Mouse (Mus musculus) E14TG2a.4 (cell line): ENCODE data around the gene Aunip.

Experiments
- H3K27me3 ChIP-seq: 2 replicates; pipeline ENCODE4 v1.6.1; 2014; ENCODE audit warnings: low read length, control low read depth; ENCODE audit not compliant: insufficient read depth
- H3K36me3 ChIP-seq: 2 replicates; pipeline ENCODE4 v1.6.1; 2014; ENCODE audit warnings: low read length, control low read depth; ENCODE audit not compliant: insufficient read depth
- H3K4me1 ChIP-seq: replicated peaks from 2 replicates; pipeline ENCODE4 v1.6.1; 2014; ENCODE audit warnings: low read depth, low read length, control low read depth
- H3K4me3 ChIP-seq: replicated peaks from 2 replicates; pipeline ENCODE4 v1.5.1; 2014; ENCODE audit warnings: mild to moderate bottlenecking, low read length
- H3K9me3 ChIP-seq: 2 replicates; pipeline ENCODE4 v1.6.1; 2014; ENCODE audit warnings: low read length, control low read depth
- CTCF ChIP-seq: conservative IDR thresholded peaks from 2 replicates; pipeline ENCODE4 v1.5.1; 2014; ENCODE audit warnings: low read length
- NANOG ChIP-seq: IDR thresholded peaks from 2 replicates; pipeline ENCODE4 v1.6.1; 2014; ENCODE audit warnings: borderline replicate concordance, low read length, mixed read lengths
- POU5F1 ChIP-seq: IDR thresholded peaks from 2 replicates; pipeline ENCODE4 v1.6.1; 2014; ENCODE audit warnings: low read length, borderline replicate concordance

Gene Aunip

GRCm38 (mm10) chr4:134482442-134482841 lies 28.4 kb upstream of the Aunip start:
- H3K27me3 ChIP-seq: peaks cover 4% of the 10 kb centered on the region; the same call in 1 of the 2 replicates
- H3K36me3 ChIP-seq: peaks cover 4% of the 10 kb centered on the region; the same call in 1 of the 2 replicates

GRCm38 (mm10) chr4:134483078-134483688 lies 27.6 kb upstream of the Aunip start:
- Histone ChIP-seq H3K27me3 (peaks cover 4% of the 10 kb centered on the region; the same call in 1 of the 2 replicates), H3K4me1 (peaks cover 63% of the 10 kb centered on the region), H3K4me3 (no peak overlapping the region), H3K36me3 (no peaks in the 10 kb centered on the region), H3K9me3 (no peaks in the 10 kb centered on the region)
- TF ChIP-seq NANOG (no peak), POU5F1 (no peak), CTCF (no peak)

More at GRCm38 (mm10) chr4:134482442-134482841, 28.4 kb upstream of the Aunip start:
- Histone ChIP-seq H3K4me1 (peaks cover 63% of the 10 kb centered on the region), H3K4me3 (no peak overlapping the region), H3K9me3 (no peaks in the 10 kb centered on the region)
- no peak for TF ChIP-seq CTCF
- TF ChIP-seq NANOG: no peak
- no peak for TF ChIP-seq POU5F1

- H3K4me1 ChIP-seq: peaks cover 59% of the 10 kb centered on the region
- no peak for TF ChIP-seq POU5F1
- TF ChIP-seq NANOG: no peak
- TF ChIP-seq CTCF: no peak
- H3K27me3 ChIP-seq: peaks cover 4% of the 10 kb centered on the region; the same call in 1 of the 2 replicates
- H3K4me3 ChIP-seq: no peak overlapping the region
- H3K36me3 ChIP-seq: no peaks in the 10 kb centered on the region
- H3K9me3 ChIP-seq: no peaks in the 10 kb centered on the region
Measured at GRCm38 (mm10) chr4:134483696-134484095, 27.1 kb upstream of the Aunip start.

- peaks cover 4% of the 10 kb centered on the region; the same call in 1 of the 2 replicates for H3K27me3 ChIP-seq
- TF ChIP-seq NANOG (no peak), POU5F1 (no peak), CTCF (no peak)
- peaks cover 59% of the 10 kb centered on the region for H3K4me1 ChIP-seq
- H3K36me3 ChIP-seq: no peaks in the 10 kb centered on the region
- no peaks in the 10 kb centered on the region for H3K9me3 ChIP-seq
- H3K4me3 ChIP-seq: no peak overlapping the region
Measured at GRCm38 (mm10) chr4:134484231-134484630, 26.6 kb upstream of the Aunip start.

GRCm38 (mm10) chr4:134485151-134485900 lies 25.5 kb upstream of the Aunip start:
- Histone ChIP-seq H3K36me3 (no peaks in the 10 kb centered on the region), H3K9me3 (peaks cover 4% of the 10 kb centered on the region; the same call in 1 of the 2 replicates), H3K4me1 (peaks cover 51% of the 10 kb centered on the region), H3K27me3 (peaks cover 4% of the 10 kb centered on the region; the same call in 1 of the 2 replicates), H3K4me3 (no peak overlapping the region)
- TF ChIP-seq CTCF (0 out of 2 replicates have a peak, but pooled peaks have one; percentile 8), POU5F1 (no peak), NANOG (no peak)

GRCm38 (mm10) chr4:134488211-134488610 lies 22.6 kb upstream of the Aunip start:
- Histone ChIP-seq H3K9me3 (peaks cover 8% of the 10 kb centered on the region; the same call in 1 of the 2 replicates), H3K27me3 (peaks cover 2% of the 10 kb centered on the region; the same call in 1 of the 2 replicates), H3K4me3 (peak overlapping the region; percentile 30; the same call in 1 of the 2 replicates), H3K36me3 (no peaks in the 10 kb centered on the region), H3K4me1 (peaks cover 34% of the 10 kb centered on the region)
- TF ChIP-seq POU5F1: no peak
- TF ChIP-seq CTCF: no peak
- no peak for TF ChIP-seq NANOG

- no peaks in the 10 kb centered on the region for H3K36me3 ChIP-seq
- no peak for TF ChIP-seq CTCF
- TF ChIP-seq NANOG: no peak
- no peak for TF ChIP-seq POU5F1
- H3K9me3 ChIP-seq: peaks cover 8% of the 10 kb centered on the region; the same call in 1 of the 2 replicates
- peaks cover 43% of the 10 kb centered on the region for H3K4me1 ChIP-seq
- H3K27me3 ChIP-seq: peaks cover 2% of the 10 kb centered on the region; the same call in 1 of the 2 replicates
- no peak overlapping the region for H3K4me3 ChIP-seq
Measured at GRCm38 (mm10) chr4:134489986-134490665, 20.7 kb upstream of the Aunip start.

- H3K27me3 ChIP-seq: peaks cover 14% of the 10 kb centered on the region
- TF ChIP-seq CTCF: no peak
- no peak for TF ChIP-seq NANOG
- no peak for TF ChIP-seq POU5F1
- peaks cover 8% of the 10 kb centered on the region; the same call in 1 of the 2 replicates for H3K9me3 ChIP-seq
- no peak overlapping the region for H3K4me3 ChIP-seq
- H3K4me1 ChIP-seq: peaks cover 51% of the 10 kb centered on the region
- H3K36me3 ChIP-seq: no peaks in the 10 kb centered on the region
Measured at GRCm38 (mm10) chr4:134491716-134492115, 19.1 kb upstream of the Aunip start.
